Mouse (Mus musculus): ENCODE results near the gene Cep112. TPM values are rescaled to one million over a fixed set of nuclear protein-coding genes. Genes with fewer than 3 reads are reported as not detected.

The Cep112 gene
- polyA plus RNA-seq, 1 experiment from 2014 or later = 8.8 TPM

- Histone ChIP-seq H3K9ac (ENCODE audit: low read depth, low read length) (no peak overlapping the region), H3K36me3 (ENCODE audit: insufficient read depth, low read length) (no peaks in the 10 kb centered on the region), H3K9me3 (replicated peaks; ENCODE audit: low read length) (no peaks in the 10 kb centered on the region), H3K4me1 (replicated peaks; ENCODE audit: insufficient read depth, low read length) (peaks cover 3% of the 10 kb centered on the region; the same call in 1 of the 2 replicates), H3K27ac (no peak overlapping the region), H3K27me3 (ENCODE audit: insufficient read depth, low read length) (no peaks in the 10 kb centered on the region), H3K4me2 (ENCODE audit: low read length) (no peak overlapping the region), H3K4me3 (replicated peaks; ENCODE audit: low read depth, low read length) (no peak overlapping the region)
- TF ChIP-seq CTCF (IDR thresholded peaks at IDR 0.05; ENCODE audit: low read depth) = no peak
- ATAC-seq (replicated peaks; ENCODE audit: low FRiP score, low read depth) (no peak), DNase-seq (ENCODE audit: low spot score) (no peak)
- WGBS = 75% methylated on average over 4 of the region's 4 CpGs
Measured at GRCm38 (mm10) chr11:108880546-108880945, 455.6 kb downstream of the Cep112 start.

DNA sequence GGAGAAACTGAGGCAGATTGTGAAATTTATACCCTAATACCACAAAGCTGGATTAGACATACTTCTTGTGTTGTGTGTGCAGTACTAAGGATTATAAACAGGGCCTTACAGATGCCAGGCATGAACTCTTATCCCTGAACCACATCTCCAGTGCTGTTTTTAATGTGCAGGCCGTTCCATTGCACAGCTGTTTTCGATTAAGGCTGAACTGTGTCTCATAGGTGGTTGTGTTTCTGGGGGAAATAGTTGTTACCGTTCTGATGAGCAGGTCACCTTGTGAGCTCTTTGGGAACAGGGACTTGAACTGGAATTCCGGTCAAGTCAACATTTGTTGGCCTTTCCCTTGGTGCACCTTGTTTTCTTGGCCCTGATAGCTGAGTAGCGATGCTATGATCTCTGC lies 456.7 kb downstream of the Cep112 start:
- Histone ChIP-seq H3K9me3 (replicated peaks; ENCODE audit: low read length) (no peaks in the 10 kb centered on the region), H3K4me1 (replicated peaks; ENCODE audit: insufficient read depth, low read length) (peaks cover 3% of the 10 kb centered on the region; the same call in 1 of the 2 replicates), H3K4me3 (replicated peaks; ENCODE audit: low read depth, low read length) (no peak overlapping the region), H3K27ac (no peak overlapping the region), H3K4me2 (ENCODE audit: low read length) (no peak overlapping the region), H3K36me3 (ENCODE audit: insufficient read depth, low read length) (no peaks in the 10 kb centered on the region), H3K9ac (ENCODE audit: low read depth, low read length) (no peak overlapping the region), H3K27me3 (ENCODE audit: insufficient read depth, low read length) (no peaks in the 10 kb centered on the region)
- TF ChIP-seq CTCF (IDR thresholded peaks at IDR 0.05; ENCODE audit: low read depth) = no peak
- 82% methylated on average over 5 of the region's 5 CpGs for WGBS
- DNase-seq (ENCODE audit: low spot score) (no peak), ATAC-seq (replicated peaks; ENCODE audit: low FRiP score, low read depth) (no peak)

- H3K36me3 ChIP-seq (ENCODE audit: insufficient read depth, low read length) = no peaks in the 10 kb centered on the region
- H3K4me1 ChIP-seq (replicated peaks; ENCODE audit: insufficient read depth, low read length) = 0 out of 2 replicates have a peak, but pooled peaks cover 3% of the 10 kb centered on the region
- TF ChIP-seq CTCF (IDR thresholded peaks at IDR 0.05; ENCODE audit: low read depth) = no peak
- ATAC-seq (replicated peaks; ENCODE audit: low FRiP score, low read depth) = no peak
- no peak overlapping the region for H3K9ac ChIP-seq (ENCODE audit: low read depth, low read length)
- H3K4me2 ChIP-seq (ENCODE audit: low read length) = no peak overlapping the region
- DNase-seq (ENCODE audit: low spot score) = no peak
- H3K9me3 ChIP-seq (replicated peaks; ENCODE audit: low read length) = no peaks in the 10 kb centered on the region
- no peak overlapping the region for H3K4me3 ChIP-seq (replicated peaks; ENCODE audit: low read depth, low read length)
- 56% methylated on average over 19 of the region's 19 CpGs for WGBS
- H3K27ac ChIP-seq = no peak overlapping the region
- no peaks in the 10 kb centered on the region for H3K27me3 ChIP-seq (ENCODE audit: insufficient read depth, low read length)
Measured at GRCm38 (mm10) chr11:108885276-108885896, 460.4 kb downstream of the Cep112 start.

GRCm38 (mm10) chr11:108886060-108886459 lies 461.1 kb downstream of the Cep112 start:
- H3K4me3 ChIP-seq (replicated peaks; ENCODE audit: low read depth, low read length) = no peak overlapping the region
- TF ChIP-seq CTCF (IDR thresholded peaks at IDR 0.05; ENCODE audit: low read depth) = no peak
- H3K4me2 ChIP-seq (ENCODE audit: low read length) = no peak overlapping the region
- WGBS = 80% methylated on average over 8 of the region's 8 CpGs
- H3K9me3 ChIP-seq (replicated peaks; ENCODE audit: low read length) = no peaks in the 10 kb centered on the region
- H3K36me3 ChIP-seq (ENCODE audit: insufficient read depth, low read length) = no peaks in the 10 kb centered on the region
- ATAC-seq (replicated peaks; ENCODE audit: low FRiP score, low read depth) (no peak), DNase-seq (ENCODE audit: low spot score) (no peak)
- no peak overlapping the region for H3K27ac ChIP-seq
- H3K4me1 ChIP-seq (replicated peaks; ENCODE audit: insufficient read depth, low read length) = 0 out of 2 replicates have a peak, but pooled peaks cover 3% of the 10 kb centered on the region
- no peak overlapping the region for H3K9ac ChIP-seq (ENCODE audit: low read depth, low read length)
- H3K27me3 ChIP-seq (ENCODE audit: insufficient read depth, low read length) = no peaks in the 10 kb centered on the region

DNA sequence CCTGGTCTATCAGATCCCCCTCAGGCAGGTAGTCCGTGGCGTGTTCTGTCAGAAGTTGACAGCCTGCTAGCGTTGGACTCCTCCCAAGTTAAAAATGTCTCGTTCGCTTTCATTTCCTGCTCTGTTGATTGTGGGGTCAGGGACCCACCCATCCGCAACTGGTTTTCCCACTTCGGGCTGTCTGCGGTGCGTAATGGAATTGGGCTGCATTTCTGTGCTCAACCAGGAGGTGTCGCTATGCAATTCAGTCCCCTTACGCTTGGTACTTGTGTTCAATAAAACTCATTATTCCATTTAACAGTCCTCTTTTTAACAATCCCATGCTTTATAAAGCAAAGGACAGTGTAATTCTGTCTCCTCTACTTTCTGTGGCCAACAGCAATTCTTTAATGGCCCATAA lies 464.1 kb downstream of the Cep112 start:
- TF ChIP-seq CTCF (IDR thresholded peaks at IDR 0.05; ENCODE audit: low read depth) = peak; percentile 62
- Histone ChIP-seq H3K4me3 (replicated peaks; ENCODE audit: low read depth, low read length) (no peak overlapping the region), H3K9ac (ENCODE audit: low read depth, low read length) (no peak overlapping the region), H3K4me1 (replicated peaks; ENCODE audit: insufficient read depth, low read length) (peaks cover 9% of the 10 kb centered on the region; the same call in 1 of the 2 replicates), H3K9me3 (replicated peaks; ENCODE audit: low read length) (no peaks in the 10 kb centered on the region), H3K27me3 (ENCODE audit: insufficient read depth, low read length) (no peaks in the 10 kb centered on the region), H3K36me3 (ENCODE audit: insufficient read depth, low read length) (no peaks in the 10 kb centered on the region), H3K27ac (no peak overlapping the region), H3K4me2 (ENCODE audit: low read length) (no peak overlapping the region)
- DNase-seq (ENCODE audit: low spot score) = no peak
- ATAC-seq (replicated peaks; ENCODE audit: low FRiP score, low read depth) = no peak
- WGBS = 39% methylated on average over 11 of the region's 11 CpGs

- H3K36me3 ChIP-seq (ENCODE audit: insufficient read depth, low read length) = no peaks in the 10 kb centered on the region
- no peak overlapping the region for H3K4me3 ChIP-seq (replicated peaks; ENCODE audit: low read depth, low read length)
- WGBS = 34% methylated on average over 16 of the region's 16 CpGs
- H3K27ac ChIP-seq = no peak overlapping the region
- H3K9ac ChIP-seq (ENCODE audit: low read depth, low read length) = no peak overlapping the region
- peak overlapping the region; percentile 66 for H3K4me2 ChIP-seq (ENCODE audit: low read length)
- no peaks in the 10 kb centered on the region for H3K27me3 ChIP-seq (ENCODE audit: insufficient read depth, low read length)
- peaks cover 9% of the 10 kb centered on the region; the same call in 1 of the 2 replicates for H3K4me1 ChIP-seq (replicated peaks; ENCODE audit: insufficient read depth, low read length)
- no peak for ATAC-seq (replicated peaks; ENCODE audit: low FRiP score, low read depth)
- DNase-seq (ENCODE audit: low spot score) = no peak
- TF ChIP-seq CTCF (IDR thresholded peaks at IDR 0.05; ENCODE audit: low read depth) = no peak
- H3K9me3 ChIP-seq (replicated peaks; ENCODE audit: low read length) = no peaks in the 10 kb centered on the region
Measured at GRCm38 (mm10) chr11:108890544-108890943, 465.6 kb downstream of the Cep112 start.
